Mouse (Mus musculus): Measurements from ENCODE around the gene Btg1.

DNA sequence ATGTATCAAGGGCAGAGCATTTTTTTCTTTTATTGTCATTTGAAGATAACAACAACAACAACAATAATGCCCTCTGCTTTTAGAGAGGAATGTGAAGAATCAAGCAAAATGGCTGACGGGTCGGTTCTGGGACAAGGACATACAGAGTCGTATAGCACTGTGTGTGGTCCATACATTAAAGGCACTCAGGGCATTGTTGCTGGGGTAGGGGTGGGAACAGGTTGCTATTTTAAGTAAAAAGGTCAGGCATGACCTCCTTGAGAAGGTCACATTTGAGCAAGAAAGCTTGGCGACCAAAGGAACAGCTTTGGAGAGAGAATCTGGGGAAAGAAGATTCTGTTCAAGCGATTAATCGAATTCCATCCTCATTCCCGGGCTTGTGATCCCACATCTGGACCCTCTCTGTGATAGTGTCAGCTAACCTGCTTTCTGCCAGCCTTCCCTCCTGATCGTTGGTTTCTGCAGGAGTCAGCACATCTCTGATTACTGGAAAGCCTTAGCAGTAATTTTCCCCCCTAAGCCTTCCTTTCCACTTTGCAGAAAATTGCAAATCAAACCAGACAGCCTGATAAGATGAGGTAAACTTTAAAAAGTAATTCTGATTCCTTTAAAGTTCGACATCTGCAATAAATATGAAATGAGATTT lies 14.4 kb downstream of the Btg1 start:
- TF ChIP-seq CTCF (IDR thresholded peaks at IDR 0.05; ENCODE audit: borderline replicate concordance, insufficient read depth, low read length), result no peak
- TF ChIP-seq POLR2A (IDR thresholded peaks at IDR 0.05; ENCODE audit: low read depth, low read length), result no peak

Measured in embryonic fibroblast, embryonic 13.5 days (primary cell).